Mouse (Mus musculus) forebrain, embryonic 12.5 days (tissue): ENCODE data around the gene Lpp. TPM values are rescaled to one million over a fixed set of nuclear protein-coding genes. Genes with fewer than 3 reads are reported as not detected.

ENCODE experiments used
- ATAC-seq: fragments of 200-750 bp; cut with Nextera tagmentation; 2 replicates; pipeline ENCODE4 v1.8.0; 2017; ENCODE audit warnings: moderate TSS enrichment; ENCODE audit not compliant: low FRiP score
- H3K27ac ChIP-seq: fragments of 300-500 bp; sonication (generic); 2 replicates; pipeline ENCODE4 v1.5.1; 2016; ENCODE audit warnings: mild to moderate bottlenecking
- H3K27me3 ChIP-seq: fragments of 300-500 bp; sonication (generic); 2 replicates; pipeline ENCODE4 v1.6.1; 2016; ENCODE audit warnings: mild to moderate bottlenecking
- H3K36me3 ChIP-seq: fragments of 300-500 bp; sonication (generic); replicated peaks from 2 replicates; pipeline ENCODE4 v1.6.1; 2016; ENCODE audit warnings: mild to moderate bottlenecking
- H3K4me1 ChIP-seq: fragments of 300-500 bp; sonication (generic); 2 replicates; pipeline ENCODE4 v1.6.1; 2016
- H3K4me2 ChIP-seq: fragments of 300-500 bp; sonication (generic); 2 replicates; pipeline ENCODE4 v1.6.1; 2016; ENCODE audit warnings: mild to moderate bottlenecking, moderate library complexity
- H3K4me3 ChIP-seq: fragments of 300-500 bp; sonication (generic); replicated peaks from 2 replicates; pipeline ENCODE4 v1.5.1; 2016; ENCODE audit warnings: mild to moderate bottlenecking
- H3K9ac ChIP-seq: fragments of 300-500 bp; sonication (generic); 2 replicates; pipeline ENCODE4 v1.6.1; 2016; ENCODE audit warnings: mild to moderate bottlenecking
- H3K9me3 ChIP-seq: fragments of 300-500 bp; sonication (generic); 2 replicates; pipeline ENCODE4 v1.6.1; 2016
- WGBS: fragments of 180-500 bp; shearing (Covaris S2); methylation state at CpG from one replicate; pipeline ENCODE4 v1.1.7; 2016; 5-methylcytosine and 5-hydroxymethylcytosine counted together
- polyA plus RNA-seq: library from polyadenylated mRNA; unstranded; fragments of >200 nt; fragmentation: Nextera tagmentation; extraction: Ambion mirVana; gene quantifications from 2 replicates; pipeline ENCODE4 v1.2.1, GENCODE M21; 2016

The Lpp gene
- polyA plus RNA-seq, 1 experiment from 2014 or later: 18.1 TPM

- no peaks in the 10 kb centered on the region for H3K4me1 ChIP-seq
- no peak overlapping the region for H3K4me3 ChIP-seq
- no peaks in the 10 kb centered on the region for H3K9me3 ChIP-seq
- no peak overlapping the region for H3K27ac ChIP-seq
- 82% methylated on average over 1 of the region's 1 CpGs for WGBS
- H3K27me3 ChIP-seq: no peaks in the 10 kb centered on the region
- ATAC-seq: no peak
- H3K9ac ChIP-seq: no peak overlapping the region
- H3K36me3 ChIP-seq: no peaks in the 10 kb centered on the region
- no peak overlapping the region for H3K4me2 ChIP-seq
These were observed 571.0 kb downstream of the Lpp start for GRCm38 (mm10) chr16:24964311-24964710.

- no peak for ATAC-seq
- Histone ChIP-seq H3K4me2 (no peak overlapping the region), H3K27me3 (no peaks in the 10 kb centered on the region), H3K4me3 (no peak overlapping the region), H3K27ac (no peak overlapping the region), H3K36me3 (no peaks in the 10 kb centered on the region), H3K4me1 (no peaks in the 10 kb centered on the region), H3K9me3 (no peaks in the 10 kb centered on the region), H3K9ac (no peak overlapping the region)
- WGBS: 77% methylated on average over 4 of the region's 4 CpGs
These were observed 571.8 kb downstream of the Lpp start for GRCm38 (mm10) chr16:24965091-24965490.

GRCm38 (mm10) chr16:24966460-24966859 lies 573.2 kb downstream of the Lpp start:
- Histone ChIP-seq H3K4me1 (no peaks in the 10 kb centered on the region), H3K27ac (no peak overlapping the region), H3K27me3 (no peaks in the 10 kb centered on the region), H3K36me3 (no peaks in the 10 kb centered on the region), H3K4me3 (no peak overlapping the region), H3K9ac (no peak overlapping the region), H3K9me3 (no peaks in the 10 kb centered on the region), H3K4me2 (no peak overlapping the region)
- WGBS: 94% methylated on average over 9 of the region's 9 CpGs
- ATAC-seq: no peak

GRCm38 (mm10) chr16:24973009-24973631 lies 579.8 kb downstream of the Lpp start:
- Histone ChIP-seq H3K4me3 (no peak overlapping the region), H3K4me1 (peaks cover 4% of the 10 kb centered on the region; the same call in 1 of the 2 replicates), H3K27me3 (no peaks in the 10 kb centered on the region), H3K4me2 (no peak overlapping the region), H3K9me3 (no peaks in the 10 kb centered on the region), H3K27ac (no peak overlapping the region), H3K9ac (no peak overlapping the region), H3K36me3 (0 out of 2 replicates have a peak, but pooled peaks cover 5% of the 10 kb centered on the region)
- ATAC-seq: peak; percentile 49; the same call in 1 of the 2 replicates
- 66% methylated on average over 5 of the region's 5 CpGs for WGBS

- H3K27ac ChIP-seq: no peak overlapping the region
- peaks cover 6% of the 10 kb centered on the region; the same call in 1 of the 2 replicates for H3K4me1 ChIP-seq
- H3K27me3 ChIP-seq: no peaks in the 10 kb centered on the region
- no peak overlapping the region for H3K9ac ChIP-seq
- H3K9me3 ChIP-seq: no peaks in the 10 kb centered on the region
- 100% methylated on average over 1 of the region's 1 CpGs for WGBS
- no peak overlapping the region for H3K4me2 ChIP-seq
- no peaks in the 10 kb centered on the region for H3K36me3 ChIP-seq
- ATAC-seq: no peak
- no peak overlapping the region for H3K4me3 ChIP-seq
These were observed 584.5 kb downstream of the Lpp start for GRCm38 (mm10) chr16:24977771-24978170.

GRCm38 (mm10) chr16:24978226-24978625 lies 584.9 kb downstream of the Lpp start:
- whole genome bisulfite sequencing: 30% methylated on average over 1 of the region's 1 CpGs
- H3K4me3 ChIP-seq: no peak overlapping the region
- H3K9me3 ChIP-seq: no peaks in the 10 kb centered on the region
- no peak for ATAC-seq
- no peaks in the 10 kb centered on the region for H3K36me3 ChIP-seq
- H3K27ac ChIP-seq: no peak overlapping the region
- H3K4me1 ChIP-seq: peaks cover 4% of the 10 kb centered on the region; the same call in 1 of the 2 replicates
- no peak overlapping the region for H3K9ac ChIP-seq
- H3K4me2 ChIP-seq: no peak overlapping the region
- no peaks in the 10 kb centered on the region for H3K27me3 ChIP-seq

GRCm38 (mm10) chr16:24979391-24979790 lies 586.1 kb downstream of the Lpp start:
- no peak overlapping the region for H3K4me2 ChIP-seq
- H3K9me3 ChIP-seq: no peaks in the 10 kb centered on the region
- WGBS: 70% methylated on average over 4 of the region's 4 CpGs
- H3K27me3 ChIP-seq: no peaks in the 10 kb centered on the region
- peaks cover 4% of the 10 kb centered on the region; the same call in 1 of the 2 replicates for H3K4me1 ChIP-seq
- ATAC-seq: no peak
- H3K36me3 ChIP-seq: no peaks in the 10 kb centered on the region
- H3K4me3 ChIP-seq: no peak overlapping the region
- 0 out of 2 replicates have a peak overlapping the region, but pooled peaks have one; percentile 42 for H3K27ac ChIP-seq
- H3K9ac ChIP-seq: no peak overlapping the region

- no peak overlapping the region for H3K4me3 ChIP-seq
- no peak overlapping the region for H3K4me2 ChIP-seq
- H3K27ac ChIP-seq: no peak overlapping the region
- 84% methylated on average over 4 of the region's 4 CpGs for WGBS
- H3K4me1 ChIP-seq: peaks cover 4% of the 10 kb centered on the region; the same call in 1 of the 2 replicates
- H3K9me3 ChIP-seq: no peaks in the 10 kb centered on the region
- no peak overlapping the region for H3K9ac ChIP-seq
- no peaks in the 10 kb centered on the region for H3K27me3 ChIP-seq
- H3K36me3 ChIP-seq: no peaks in the 10 kb centered on the region
- no peak for ATAC-seq
These were observed 589.5 kb downstream of the Lpp start for GRCm38 (mm10) chr16:24982828-24983227.

- WGBS: 95% methylated on average over 11 of the region's 11 CpGs
These were observed 597.0 kb downstream of the Lpp start for GRCm38 (mm10) chr16:24990331-24990730.

GRCm38 (mm10) chr16:24991059-24991541 lies 597.8 kb downstream of the Lpp start:
- Histone ChIP-seq H3K36me3 (no peaks in the 10 kb centered on the region), H3K9me3 (no peaks in the 10 kb centered on the region), H3K4me2 (no peak overlapping the region), H3K9ac (no peak overlapping the region), H3K27ac (no peak overlapping the region), H3K4me1 (no peaks in the 10 kb centered on the region), H3K4me3 (no peak overlapping the region), H3K27me3 (no peaks in the 10 kb centered on the region)
- ATAC-seq: no peak
- WGBS: 81% methylated on average over 10 of the region's 10 CpGs

More at GRCm38 (mm10) chr16:24990331-24990730, 597.0 kb downstream of the Lpp start:
- Histone ChIP-seq H3K27ac (no peak overlapping the region), H3K36me3 (no peaks in the 10 kb centered on the region), H3K27me3 (no peaks in the 10 kb centered on the region), H3K4me2 (no peak overlapping the region), H3K4me3 (no peak overlapping the region), H3K4me1 (no peaks in the 10 kb centered on the region), H3K9me3 (no peaks in the 10 kb centered on the region), H3K9ac (no peak overlapping the region)
- ATAC-seq: no peak

- 83% methylated on average over 3 of the region's 3 CpGs for WGBS
- ATAC-seq: no peak
These were observed 598.7 kb downstream of the Lpp start for GRCm38 (mm10) chr16:24991995-24992394.

GRCm38 (mm10) chr16:24992494-24992893 lies 599.2 kb downstream of the Lpp start:
- Histone ChIP-seq H3K36me3 (no peaks in the 10 kb centered on the region), H3K9ac (no peak overlapping the region), H3K27me3 (no peaks in the 10 kb centered on the region), H3K4me3 (no peak overlapping the region), H3K9me3 (no peaks in the 10 kb centered on the region), H3K27ac (no peak overlapping the region), H3K4me2 (no peak overlapping the region), H3K4me1 (no peaks in the 10 kb centered on the region)
- ATAC-seq: no peak
- WGBS: 91% methylated on average over 11 of the region's 11 CpGs

More at GRCm38 (mm10) chr16:24991995-24992394, 598.7 kb downstream of the Lpp start:
- no peaks in the 10 kb centered on the region for H3K27me3 ChIP-seq
- H3K36me3 ChIP-seq: no peaks in the 10 kb centered on the region
- no peaks in the 10 kb centered on the region for H3K4me1 ChIP-seq
- H3K9ac ChIP-seq: no peak overlapping the region
- H3K9me3 ChIP-seq: no peaks in the 10 kb centered on the region
- H3K27ac ChIP-seq: no peak overlapping the region
- no peak overlapping the region for H3K4me3 ChIP-seq
- no peak overlapping the region for H3K4me2 ChIP-seq
